Mouse (Mus musculus): ENCODE data around the gene Gstm3.
"Not testable (repeated sequence)": the region's sequence is repeated elsewhere in the genome, so short reads cannot be mapped to it uniquely, and the experiment has no call there.

Gene Gstm3

GRCm38 (mm10) chr3:107974237-107974636 is 5.2 kb upstream of the Gstm3 start:
- DNase-seq (ENCODE audit: low spot score in 2 of 2): no peak

- DNase-seq (ENCODE audit: low spot score in 2 of 2): no peak
These were observed 3.0 kb upstream of the Gstm3 start for GRCm38 (mm10) chr3:107972070-107972469.

GRCm38 (mm10) chr3:107971101-107971500 is 2.0 kb upstream of the Gstm3 start:
- DNase-seq (ENCODE audit: low spot score in 2 of 2): not testable (repeated sequence)

- DNase-seq (ENCODE audit: low spot score in 2 of 2): no peak
These were observed 2.5 kb downstream of the Gstm3 start for GRCm38 (mm10) chr3:107966631-107967030.

GRCm38 (mm10) chr3:107965592-107965991 is 3.5 kb downstream of the Gstm3 start:
- no peak for DNase-seq (ENCODE audit: low spot score in 2 of 2)

GRCm38 (mm10) chr3:107964656-107965308 is 4.3 kb downstream of the Gstm3 start:
- DNase-seq (ENCODE audit: low spot score in 2 of 2): no peak

GRCm38 (mm10) chr3:107964026-107964425 is 5.1 kb downstream of the Gstm3 start:
- DNase-seq (ENCODE audit: low spot score in 2 of 2): no peak

GRCm38 (mm10) chr3:107955260-107955659 is 13.8 kb downstream of the Gstm3 start:
- DNase-seq (ENCODE audit: low spot score in 2 of 2): not testable (repeated sequence)

GRCm38 (mm10) chr3:107953906-107954305 is 15.2 kb downstream of the Gstm3 start:
- DNase-seq (ENCODE audit: low spot score in 2 of 2): no peak

GRCm38 (mm10) chr3:107953328-107953755 is 15.7 kb downstream of the Gstm3 start:
- DNase-seq (ENCODE audit: low spot score in 2 of 2): no peak

- no peak for DNase-seq (ENCODE audit: low spot score in 2 of 2)
These were observed 18.6 kb downstream of the Gstm3 start for GRCm38 (mm10) chr3:107950531-107950930.

- DNase-seq (ENCODE audit: low spot score in 2 of 2): not testable (repeated sequence)
These were observed 19.6 kb downstream of the Gstm3 start for GRCm38 (mm10) chr3:107949461-107949860.

GRCm38 (mm10) chr3:107945729-107946128 is 23.4 kb downstream of the Gstm3 start:
- no peak for DNase-seq (ENCODE audit: low spot score in 2 of 2)

GRCm38 (mm10) chr3:107943239-107943990 is 25.7 kb downstream of the Gstm3 start, which contains the start of gene Gstm6:
Gstm6 (minus strand) TSS chr3:107943749.
- no peak for DNase-seq (ENCODE audit: low spot score in 2 of 2)

- DNase-seq (ENCODE audit: low spot score in 2 of 2): no peak
These were observed 27.8 kb downstream of the Gstm3 start for GRCm38 (mm10) chr3:107941261-107941660.

- DNase-seq (ENCODE audit: low spot score in 2 of 2): no peak
These were observed 28.6 kb downstream of the Gstm3 start for GRCm38 (mm10) chr3:107940524-107940923.

GRCm38 (mm10) chr3:107939830-107940229 is 29.3 kb downstream of the Gstm3 start:
- DNase-seq (ENCODE audit: low spot score in 2 of 2): no peak

GRCm38 (mm10) chr3:107939403-107939802 is 29.7 kb downstream of the Gstm3 start:
- DNase-seq (ENCODE audit: low spot score in 2 of 2): no peak

GRCm38 (mm10) chr3:107935888-107936287 is 33.2 kb downstream of the Gstm3 start:
- no peak for DNase-seq (ENCODE audit: low spot score in 2 of 2)

- DNase-seq (ENCODE audit: low spot score in 2 of 2): no peak
These were observed 33.8 kb downstream of the Gstm3 start for GRCm38 (mm10) chr3:107935268-107935667.

- no peak for DNase-seq (ENCODE audit: low spot score in 2 of 2)
These were observed 37.0 kb downstream of the Gstm3 start for GRCm38 (mm10) chr3:107932128-107932527.

- DNase-seq (ENCODE audit: low spot score in 2 of 2): peak; percentile 95
These were observed 37.4 kb downstream of the Gstm3 start, which contains the start of gene Gstm7 for GRCm38 (mm10) chr3:107931670-107932069. Gstm7 (minus strand) TSS chr3:107931817.

GRCm38 (mm10) chr3:107931134-107931533 is 37.9 kb downstream of the Gstm3 start:
- no peak for DNase-seq (ENCODE audit: low spot score in 2 of 2)
